Mouse (Mus musculus): ENCODE results near the gene Prelid3b. TPM values are rescaled to one million over a fixed set of nuclear protein-coding genes. Genes with fewer than 3 reads are reported as not detected.
A peak's percentile ranks its signal among the peaks of the same experiment; 100 is the strongest.

Prelid3b gene
- polyA plus RNA-seq, 1 experiment from 2014 or later, result 161 TPM

DNA sequence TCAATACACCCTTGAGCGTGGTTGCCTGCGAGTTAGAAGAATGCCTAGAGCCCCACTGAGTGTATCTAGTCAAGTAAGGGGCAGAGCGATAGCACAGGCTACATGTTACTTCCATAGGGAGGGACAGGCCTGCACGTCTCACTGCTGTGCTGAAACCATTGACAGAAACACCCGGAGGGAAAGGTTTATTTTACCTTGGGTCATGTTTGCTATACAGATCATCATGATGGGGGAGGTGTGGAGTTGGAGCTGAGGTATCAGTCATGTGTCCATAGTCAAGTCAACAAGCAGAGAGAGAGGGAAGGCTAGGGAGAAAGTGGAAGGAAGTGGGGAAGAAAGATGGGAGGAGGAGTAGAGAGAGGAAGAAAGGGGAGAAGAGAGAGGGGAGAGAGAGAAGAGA is 14.1 kb upstream of the Prelid3b start:
- H3K9me3 ChIP-seq, result no peaks in the 10 kb centered on the region
- H3K36me3 ChIP-seq, result no peaks in the 10 kb centered on the region
- no peaks in the 10 kb centered on the region for H3K27me3 ChIP-seq (ENCODE audit: insufficient read depth, poor library complexity, severe bottlenecking)
- no peaks in the 10 kb centered on the region for H3K4me1 ChIP-seq
- DNase-seq (ENCODE audit: low spot score), result no peak
- H3K27ac ChIP-seq, result no peak overlapping the region
- 83% methylated on average over 5 of the region's 5 CpGs for WGBS
- H3K4me3 ChIP-seq, result no peak overlapping the region

DNA sequence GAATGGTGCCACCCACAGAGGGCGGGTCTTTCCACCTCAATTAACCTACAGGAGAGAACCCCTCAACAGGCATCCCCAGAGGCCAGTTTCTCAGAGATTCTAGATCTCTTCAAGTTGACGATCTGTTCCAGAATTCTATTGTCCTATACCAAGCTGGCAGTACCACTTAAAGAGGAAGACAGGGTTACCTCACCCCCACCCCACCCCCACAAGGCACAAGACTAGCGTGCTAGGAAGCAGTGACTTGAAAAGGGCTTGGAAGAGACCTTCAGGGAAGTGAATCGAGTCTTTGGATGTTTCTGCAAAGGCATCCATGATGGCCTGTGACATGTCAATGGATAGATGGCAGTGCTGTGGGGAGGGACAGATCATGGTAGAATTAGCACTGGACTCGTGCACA is 5.9 kb upstream of the Prelid3b start:
- Histone ChIP-seq H3K27me3 (ENCODE audit: insufficient read depth, poor library complexity, severe bottlenecking) (0 out of 2 replicates have a peak, but pooled peaks cover 4% of the 10 kb centered on the region), H3K36me3 (no peaks in the 10 kb centered on the region), H3K27ac (no peak overlapping the region), H3K4me3 (no peak overlapping the region), H3K4me1 (no peaks in the 10 kb centered on the region), H3K9me3 (no peaks in the 10 kb centered on the region)
- 65% methylated on average over 5 of the region's 5 CpGs for WGBS
- DNase-seq (ENCODE audit: low spot score), result no peak

GRCm38 (mm10) chr2:174477543-174478319 is 4.8 kb upstream of the Prelid3b start:
- no peaks in the 10 kb centered on the region for H3K9me3 ChIP-seq
- 0 out of 2 replicates have a peak, but pooled peaks cover 4% of the 10 kb centered on the region for H3K27me3 ChIP-seq (ENCODE audit: insufficient read depth, poor library complexity, severe bottlenecking)
- WGBS, result 74% methylated on average over 3 of the region's 3 CpGs
- H3K36me3 ChIP-seq, result no peaks in the 10 kb centered on the region
- no peak overlapping the region for H3K27ac ChIP-seq
- H3K4me1 ChIP-seq, result peaks cover 8% of the 10 kb centered on the region; the same call in 1 of the 2 replicates
- H3K4me3 ChIP-seq, result no peak overlapping the region
- no peak for DNase-seq (ENCODE audit: low spot score)

GRCm38 (mm10) chr2:174473550-174473927 is 658 bp upstream of the Prelid3b start:
- DNase-seq (ENCODE audit: low spot score), result no peak
- Histone ChIP-seq H3K27ac (peak overlapping the region; percentile 95), H3K9me3 (no peaks in the 10 kb centered on the region), H3K4me1 (peaks cover 32% of the 10 kb centered on the region), H3K27me3 (ENCODE audit: insufficient read depth, poor library complexity, severe bottlenecking) (0 out of 2 replicates have a peak, but pooled peaks cover 4% of the 10 kb centered on the region), H3K4me3 (peak overlapping the region; percentile 78), H3K36me3 (peaks cover 26% of the 10 kb centered on the region)
- 83% methylated on average over 5 of the region's 5 CpGs for WGBS

DNA sequence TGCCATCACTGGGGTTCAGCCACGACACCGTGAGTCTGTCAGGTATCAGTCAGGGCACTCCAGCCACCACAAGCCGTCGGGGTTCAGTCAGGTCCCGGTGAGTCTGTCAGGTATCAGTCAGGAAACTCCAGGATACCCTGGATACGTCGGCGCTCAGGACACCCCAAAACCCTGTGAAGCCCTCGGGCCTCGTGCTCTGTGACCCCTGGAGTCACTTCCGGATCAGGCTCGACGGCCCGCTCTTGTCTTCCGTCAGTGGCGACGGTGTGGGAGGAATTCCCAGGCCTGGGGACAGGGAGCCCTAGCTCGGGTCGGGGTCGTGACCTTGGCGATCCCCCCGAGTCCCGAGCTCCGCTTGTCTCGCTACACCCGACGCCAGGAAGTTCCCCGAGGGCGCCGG is 474 bp downstream of the Prelid3b start:
- H3K4me1 ChIP-seq, result peaks cover 32% of the 10 kb centered on the region
- DNase-seq (ENCODE audit: low spot score), result no peak
- H3K27me3 ChIP-seq (ENCODE audit: insufficient read depth, poor library complexity, severe bottlenecking), result 0 out of 2 replicates have a peak, but pooled peaks cover 4% of the 10 kb centered on the region
- peaks cover 36% of the 10 kb centered on the region for H3K36me3 ChIP-seq
- H3K9me3 ChIP-seq, result no peaks in the 10 kb centered on the region
- peak overlapping the region; percentile 95 for H3K27ac ChIP-seq
- WGBS, result 8% methylated on average over 30 of the region's 30 CpGs
- peak overlapping the region; percentile 78 for H3K4me3 ChIP-seq

DNA sequence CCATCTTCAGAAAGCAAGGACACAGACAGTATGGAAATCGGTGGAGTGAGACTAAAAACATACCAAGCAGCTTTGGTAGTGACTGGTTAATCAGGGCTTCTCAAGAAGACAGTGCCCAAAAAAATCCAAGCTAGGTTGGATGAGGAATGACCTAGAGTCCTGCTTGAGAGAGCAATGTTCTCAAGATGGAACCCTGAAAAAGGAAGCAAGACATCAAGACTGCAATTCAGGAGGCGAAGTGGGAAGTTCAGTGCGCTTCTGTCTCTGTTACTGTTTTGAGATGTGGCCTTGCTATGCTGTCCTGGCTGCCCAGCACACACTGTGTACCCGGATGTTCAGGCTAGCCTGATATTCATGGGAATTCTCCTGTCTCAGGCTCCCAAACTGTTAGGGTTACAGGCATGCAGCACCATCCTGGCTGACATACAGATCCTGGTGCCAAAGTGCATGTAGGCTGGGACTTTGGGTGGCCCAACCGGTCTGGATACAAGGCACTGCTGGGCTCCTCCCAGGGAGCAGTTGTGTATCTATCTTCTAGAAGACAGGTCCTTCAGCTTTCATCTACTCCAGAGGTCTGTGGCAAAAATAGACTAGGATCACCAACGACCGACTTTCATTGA is 2.0 kb downstream of the Prelid3b start:
- Histone ChIP-seq H3K27me3 (ENCODE audit: insufficient read depth, poor library complexity, severe bottlenecking) (0 out of 2 replicates have a peak, but pooled peaks cover 4% of the 10 kb centered on the region), H3K9me3 (no peaks in the 10 kb centered on the region), H3K4me1 (peaks cover 32% of the 10 kb centered on the region), H3K27ac (no peak overlapping the region), H3K36me3 (peaks cover 52% of the 10 kb centered on the region), H3K4me3 (peak overlapping the region; percentile 3; the same call in 1 of the 2 replicates)
- no peak for DNase-seq (ENCODE audit: low spot score)
- WGBS, result 84% methylated on average over 7 of the region's 7 CpGs

DNA sequence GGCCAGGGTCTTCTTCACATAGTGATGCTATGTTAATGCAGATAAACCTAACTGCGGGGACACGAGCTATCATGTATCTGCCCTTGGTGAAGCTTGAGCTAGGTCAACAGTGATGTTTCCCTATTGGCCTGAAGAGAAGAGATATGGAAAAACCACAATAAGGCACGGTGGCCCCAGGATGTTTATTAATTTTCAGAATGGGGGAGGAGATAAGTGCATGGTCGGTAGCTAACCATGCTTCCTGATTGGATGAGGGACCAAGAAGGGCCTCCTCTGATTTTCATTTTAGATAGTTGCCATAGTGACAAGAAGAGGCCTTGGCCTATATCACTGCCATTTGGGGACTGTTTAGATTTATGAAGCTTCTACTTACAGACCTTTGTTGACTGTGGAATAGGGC is 2.5 kb downstream of the Prelid3b start:
- WGBS, result 70% methylated on average over 4 of the region's 4 CpGs
- Histone ChIP-seq H3K36me3 (peaks cover 57% of the 10 kb centered on the region), H3K4me3 (no peak overlapping the region), H3K27me3 (ENCODE audit: insufficient read depth, poor library complexity, severe bottlenecking) (no peaks in the 10 kb centered on the region), H3K4me1 (peaks cover 32% of the 10 kb centered on the region), H3K9me3 (no peaks in the 10 kb centered on the region), H3K27ac (no peak overlapping the region)
- DNase-seq (ENCODE audit: low spot score), result no peak

DNA sequence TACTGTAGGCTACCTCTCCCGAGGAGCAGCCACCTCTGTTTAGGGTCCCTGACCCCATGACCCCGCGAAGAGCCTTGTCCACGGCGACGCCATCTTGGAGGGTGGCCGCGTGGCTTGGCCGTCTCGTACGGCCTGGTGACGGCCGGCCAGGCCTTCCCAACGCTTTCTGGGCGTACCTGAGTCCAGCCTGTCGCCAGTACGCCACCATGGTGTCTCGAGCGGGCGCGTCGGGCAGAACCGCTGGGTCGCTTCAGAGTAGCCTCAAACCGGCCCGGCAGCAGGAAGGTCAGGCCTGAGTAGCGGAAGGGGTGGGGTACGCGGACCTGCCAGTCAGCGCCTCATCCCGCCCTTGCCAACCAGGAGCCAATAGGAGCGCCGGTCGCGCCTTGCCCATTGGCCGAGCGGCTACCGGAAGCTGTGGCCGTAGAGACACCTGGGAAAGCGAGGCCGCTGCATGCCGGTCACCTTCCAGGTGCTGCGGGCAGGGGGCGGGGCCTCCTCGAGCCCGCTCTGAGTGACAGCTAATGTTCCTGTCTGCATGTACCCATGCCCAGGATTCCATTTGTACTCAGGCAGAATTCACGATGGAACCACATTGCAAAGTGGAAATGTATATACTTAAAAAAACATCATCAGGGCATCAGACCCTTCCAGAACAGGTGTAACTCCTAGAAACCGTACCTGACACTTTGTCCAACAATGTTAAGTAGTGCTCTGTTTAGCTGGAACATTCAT is 8.9 kb downstream of the Prelid3b start, which contains the start of gene Atp5e:
Gene Atp5e, minus strand, starts transcription at position 317 of the 735 bp plus-strand sequence.
- peak within 1 kb of the TSS; percentile 81 for H3K4me3 ChIP-seq
- peak; percentile 99 for DNase-seq (ENCODE audit: low spot score)
- no peaks in the 10 kb centered on the region for H3K27me3 ChIP-seq (ENCODE audit: insufficient read depth, poor library complexity, severe bottlenecking)
- WGBS, result 2% methylated on average over 48 of the region's 48 CpGs
- peaks cover 70% of the 10 kb centered on the region for H3K36me3 ChIP-seq
- H3K9me3 ChIP-seq, result no peaks in the 10 kb centered on the region
- H3K27ac ChIP-seq, result peak within 1 kb of the TSS; percentile 99
- peaks cover 11% of the 10 kb centered on the region for H3K4me1 ChIP-seq

- H3K4me1 ChIP-seq, result peaks cover 11% of the 10 kb centered on the region
- DNase-seq (ENCODE audit: low spot score), result no peak
- peak overlapping the region; percentile 81 for H3K4me3 ChIP-seq
- H3K9me3 ChIP-seq, result no peaks in the 10 kb centered on the region
- H3K27me3 ChIP-seq (ENCODE audit: insufficient read depth, poor library complexity, severe bottlenecking), result no peaks in the 10 kb centered on the region
- WGBS, result 35% methylated on average over 10 of the region's 10 CpGs
- H3K36me3 ChIP-seq, result peaks cover 64% of the 10 kb centered on the region
- peak overlapping the region; percentile 99 for H3K27ac ChIP-seq
Observed at GRCm38 (mm10) chr2:174463370-174463769, 9.5 kb downstream of the Prelid3b start.

GRCm38 (mm10) chr2:174459365-174459764 is 13.5 kb downstream of the Prelid3b start:
- Histone ChIP-seq H3K27ac (no peak overlapping the region), H3K27me3 (ENCODE audit: insufficient read depth, poor library complexity, severe bottlenecking) (no peaks in the 10 kb centered on the region; the same call in 1 of the 2 replicates), H3K9me3 (no peaks in the 10 kb centered on the region), H3K4me3 (no peak overlapping the region), H3K4me1 (peaks cover 11% of the 10 kb centered on the region), H3K36me3 (peaks cover 28% of the 10 kb centered on the region)
- 82% methylated on average over 2 of the region's 2 CpGs for WGBS
- DNase-seq (ENCODE audit: low spot score), result no peak

DNA sequence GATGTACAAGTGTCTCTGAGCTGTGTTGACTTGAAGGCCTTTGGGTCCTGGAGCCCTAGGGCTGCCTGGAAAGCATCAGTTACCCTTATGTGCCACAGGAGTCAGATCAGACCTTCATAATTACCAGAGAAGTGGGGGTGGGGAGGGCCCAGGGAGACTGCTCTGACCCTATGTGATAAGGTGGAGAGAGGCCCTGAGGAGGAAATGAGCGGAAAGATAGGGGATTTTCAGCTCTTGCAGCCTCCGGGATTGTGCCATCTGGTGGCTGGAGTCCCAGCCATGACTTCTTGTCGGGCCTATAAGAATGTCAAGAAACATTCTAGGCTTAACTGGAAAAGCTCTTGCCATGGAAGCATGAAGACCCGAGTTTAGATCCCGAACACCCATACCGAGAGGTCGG is 19.2 kb downstream of the Prelid3b start:
- DNase-seq (ENCODE audit: low spot score), result peak; percentile 90
- Histone ChIP-seq H3K36me3 (no peaks in the 10 kb centered on the region), H3K27ac (peak overlapping the region; percentile 72), H3K4me3 (no peak overlapping the region), H3K27me3 (ENCODE audit: insufficient read depth, poor library complexity, severe bottlenecking) (no peaks in the 10 kb centered on the region; the same call in 1 of the 2 replicates), H3K4me1 (peaks cover 5% of the 10 kb centered on the region), H3K9me3 (no peaks in the 10 kb centered on the region)
- 41% methylated on average over 7 of the region's 7 CpGs for WGBS

DNA sequence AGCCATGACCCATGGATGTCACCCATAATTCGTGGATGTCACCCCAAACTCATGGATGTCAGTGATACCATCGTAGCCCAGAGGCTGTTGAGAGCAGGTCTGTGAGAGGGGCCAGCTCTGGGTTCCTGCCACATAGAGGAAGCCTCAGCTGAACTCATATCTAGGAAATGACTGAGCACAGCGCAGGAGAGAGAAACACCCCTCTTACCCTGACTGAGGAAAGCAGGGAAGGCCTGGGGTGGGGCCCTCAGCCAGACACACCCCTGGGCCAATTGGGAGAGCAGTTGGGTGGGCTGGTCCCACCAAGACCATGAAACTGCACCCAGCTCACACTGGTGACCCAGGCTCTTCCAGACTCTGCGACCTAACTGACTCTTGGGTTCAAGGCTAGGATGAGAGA is 22.5 kb downstream of the Prelid3b start, which contains the start of gene Tubb1:
Gene Tubb1, plus strand, starts transcription at position 343 of the 400 bp plus-strand sequence.
- no peaks in the 10 kb centered on the region for H3K9me3 ChIP-seq
- no peak within 1 kb of the TSS for H3K27ac ChIP-seq
- DNase-seq (ENCODE audit: low spot score), result no peak
- 0 out of 2 replicates have a peak, but pooled peaks cover 4% of the 10 kb centered on the region for H3K27me3 ChIP-seq (ENCODE audit: insufficient read depth, poor library complexity, severe bottlenecking)
- no peak within 1 kb of the TSS for H3K4me3 ChIP-seq
- H3K4me1 ChIP-seq, result peaks cover 15% of the 10 kb centered on the region
- no peaks in the 10 kb centered on the region for H3K36me3 ChIP-seq
- WGBS, result 54% methylated on average over 4 of the region's 4 CpGs

All from heart, embryonic 10.5 days (tissue).